28 mouse cellular contexts compared by ENCODE assay signal in the genomic region with DNA sequence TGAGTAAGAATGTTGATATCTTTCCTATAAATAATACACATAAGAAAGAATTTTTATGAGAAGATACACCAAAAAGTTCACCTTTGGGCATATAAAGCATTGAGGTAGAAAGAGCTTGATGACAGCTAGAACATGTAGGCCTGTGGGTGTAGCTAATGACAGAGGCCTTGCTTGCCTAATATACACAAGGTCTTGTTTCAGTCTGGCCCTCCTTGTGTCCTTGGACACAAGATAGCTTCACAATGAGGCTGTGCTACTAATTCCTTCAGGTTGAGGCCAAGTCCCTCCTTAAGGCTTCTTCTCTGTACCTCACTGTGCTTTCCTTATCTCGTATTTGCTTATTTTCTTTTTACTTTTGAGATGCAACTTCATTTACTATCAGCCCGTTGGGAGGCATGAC.
DNase-seq lines count a peak whose midpoint lies in the region; TF ChIP-seq lines count a peak whose summit lies in the region.
"Had no signal": no experiment of that assay in that cellular context is flagged by ENCODE, and none has a peak within 500 bp of the region (broad histone marks: within the 10 kb centered on the region; RNA-seq: fewer than 3 reads in every experiment).

No protein-coding gene starts in this region.

- no peaks in the 10 kb centered on the region for H3K4me1 ChIP-seq in testis, adult 2 months (ENCODE audit: control insufficient read depth, insufficient read depth, low read length)
- H3K4me1 ChIP-seq: embryonic facial prominence, embryonic 13.5 days; forebrain, embryonic 12.5 days; forebrain, embryonic 15.5 days had no signal

- no peak overlapping the region for H3K4me3 ChIP-seq in testis, adult 2 months (ENCODE audit: control insufficient read depth, low read depth, low read length)
- H3K4me3 ChIP-seq: embryonic facial prominence, embryonic 10.5 days; embryonic facial prominence, embryonic 13.5 days; erythroblast, embryonic 14.5 days; forebrain, embryonic 12.5 days; forebrain, embryonic 15.5 days; heart, adult 2 months; heart, embryonic 10.5 days; heart, embryonic 13.5 days had no signal

- no peaks in the 10 kb centered on the region for H3K27me3 ChIP-seq in testis, adult 2 months (ENCODE audit: control insufficient read depth, insufficient read depth, low read length)
- H3K27me3 ChIP-seq: CH12.LX; embryonic facial prominence, embryonic 13.5 days; forebrain, embryonic 12.5 days; forebrain, embryonic 15.5 days; heart, embryonic 13.5 days; Patski had no signal

- TF ChIP-seq CTCF in testis, adult 2 months (IDR thresholded peaks at IDR 0.05; ENCODE audit: control insufficient read depth, insufficient read depth, insufficient replicate concordance, low read depth, low read length), result no peak

- H3K36me3 ChIP-seq in testis, adult 2 months (ENCODE audit: control insufficient read depth, insufficient read depth, low read length), result no peaks in the 10 kb centered on the region
- H3K36me3 ChIP-seq: forebrain, embryonic 15.5 days had no signal

- H3K27ac ChIP-seq in testis, adult 2 months (ENCODE audit: control insufficient read depth, insufficient read depth, low read depth, low read length), result 0 out of 2 replicates have a peak overlapping the region, but pooled peaks have one; percentile 29
- H3K27ac ChIP-seq: embryonic facial prominence, embryonic 10.5 days; embryonic facial prominence, embryonic 13.5 days; forebrain, embryonic 12.5 days; forebrain, embryonic 15.5 days; heart, adult 2 months; heart, embryonic 10.5 days; heart, embryonic 13.5 days; hindbrain, embryonic 14.5 days; hindbrain, postnatal 0 days had no signal

- DNase-seq in adrenal gland, adult 2 months, result peak; percentile 15
- no peak for DNase-seq in adrenal gland, postnatal 4 days (ENCODE audit: low spot score in 2 of 2)
- DNase-seq in gastrocnemius, adult 18-20 months (ENCODE audit: low spot score), result peak; percentile 46
- DNase-seq in gastrocnemius, postnatal 36 days, result no peak
- no peak for DNase-seq in testis, postnatal 10 days (ENCODE audit: low spot score)
- DNase-seq in urinary bladder, postnatal 25 days (ENCODE audit: low spot score), result no peak
- DNase-seq: B cell, adult 2 months; cerebellum, adult 11-12 months; cerebellum, adult 8-10 months; cerebellum, postnatal 10 days; cerebellum, postnatal 36 days; embryo, embryonic 11 days; gastrocnemius, postnatal 14 days; heart, adult 2 months; heart, postnatal 14 days; heart, postnatal 4 days had no signal

- no peak for TF ChIP-seq POLR2A in testis, adult 2 months (IDR thresholded peaks at IDR 0.05; ENCODE audit: control insufficient read depth, low read depth, low read length)

- intact Hi-C loops in gastrocnemius, postnatal 36 days (cut with DNase I), result no loop called here

Comparison
In these comparisons a context has a peak if more than half of its experiments do, and no peak if none do; other contexts are left out.
1. DNase-seq: peak in adrenal gland, adult 2 months (single experiment) and gastrocnemius, adult 18-20 months (single experiment); none in adrenal gland, postnatal 4 days (0 of 2), gastrocnemius, postnatal 36 days (0 of 2), testis, postnatal 10 days (single experiment) and urinary bladder, postnatal 25 days (single experiment).